Mouse (Mus musculus) embryonic facial prominence, embryonic 13.5 days (tissue): ENCODE measurements around the gene Rtn4r. TPM values are rescaled to one million over a fixed set of nuclear protein-coding genes. Genes with fewer than 3 reads are reported as not detected.
A peak's percentile ranks its signal among the peaks of the same experiment; 100 is the strongest.
"Not testable (repeated sequence)": the region's sequence is repeated elsewhere in the genome, so short reads cannot be mapped to it uniquely, and the experiment has no call there.

Experiments used
- ATAC-seq: fragments of 200-750 bp; cut with Nextera tagmentation; 2 replicates; pipeline ENCODE4 v1.8.0; 2017; ENCODE audit warnings: low read depth; ENCODE audit not compliant: insufficient number of reproducible peaks, insufficient read depth, low FRiP score, low TSS enrichment
- H3K27ac ChIP-seq: fragments of 300-500 bp; sonication (generic); 2 replicates; pipeline ENCODE4 v1.5.1; 2015; ENCODE audit warnings: moderate library complexity, mild to moderate bottlenecking, inconsistent platforms
- H3K27me3 ChIP-seq: fragments of 300-500 bp; sonication (generic); 2 replicates; pipeline ENCODE4 v1.6.1; 2015; ENCODE audit warnings: mild to moderate bottlenecking, inconsistent platforms
- H3K36me3 ChIP-seq: fragments of 300-500 bp; sonication (generic); 2 replicates; pipeline ENCODE4 v1.6.1; 2015; ENCODE audit warnings: mild to moderate bottlenecking, inconsistent platforms
- H3K4me1 ChIP-seq: fragments of 300-500 bp; sonication (generic); 2 replicates; pipeline ENCODE4 v1.6.1; 2015; ENCODE audit warnings: inconsistent platforms
- H3K4me2 ChIP-seq: fragments of 300-500 bp; sonication (generic); 2 replicates; pipeline ENCODE4 v1.6.1; 2015; ENCODE audit warnings: moderate library complexity, mild to moderate bottlenecking, inconsistent platforms
- H3K4me3 ChIP-seq: fragments of 300-500 bp; sonication (generic); 2 replicates; pipeline ENCODE4 v1.5.1; 2015; ENCODE audit warnings: mild to moderate bottlenecking, inconsistent platforms
- H3K9ac ChIP-seq: fragments of 300-500 bp; sonication (generic); 2 replicates; pipeline ENCODE4 v1.6.1; 2015; ENCODE audit warnings: mild to moderate bottlenecking, inconsistent platforms
- H3K9me3 ChIP-seq: fragments of 300-500 bp; sonication (generic); 2 replicates; pipeline ENCODE4 v1.6.1; 2016; ENCODE audit warnings: inconsistent platforms
- WGBS: fragments of 180-500 bp; shearing (Covaris S2); methylation state at CpG from one replicate; pipeline ENCODE4 v1.1.7; 2015; ENCODE audit warnings: mixed read lengths; 5-methylcytosine and 5-hydroxymethylcytosine counted together
- polyA plus RNA-seq: library from polyadenylated mRNA; unstranded; fragments of >200 nt; fragmentation: Nextera tagmentation; extraction: Ambion mirVana; gene quantifications from 2 replicates; pipeline ENCODE4 v1.2.1, GENCODE M21; 2015

The Rtn4r gene
- polyA plus RNA-seq, 1 experiment from 2014 or later = 5.6 TPM

DNA sequence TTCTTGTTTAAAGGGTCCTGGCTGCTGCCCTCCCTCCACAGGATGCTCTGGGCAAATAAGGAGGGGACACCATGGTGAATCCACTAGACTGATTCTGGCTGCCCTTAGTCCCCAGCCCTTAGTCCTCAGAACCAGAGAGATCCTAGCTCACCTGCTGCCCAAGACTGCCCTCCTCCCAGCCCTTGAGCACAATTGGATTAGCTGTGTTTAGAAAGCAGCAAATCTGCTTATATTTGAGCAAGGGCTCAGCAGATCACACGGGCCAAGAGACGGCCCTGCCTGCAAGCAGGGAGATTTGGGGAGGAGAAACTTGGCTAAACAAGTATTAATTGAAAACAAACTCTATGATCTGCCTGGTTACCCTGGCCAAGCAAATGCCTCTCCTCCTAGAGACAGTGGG, 52.1 kb downstream of the Rtn4r start:
- Histone ChIP-seq H3K27ac (no peak overlapping the region), H3K27me3 (no peaks in the 10 kb centered on the region), H3K9me3 (no peaks in the 10 kb centered on the region), H3K4me3 (no peak overlapping the region), H3K9ac (no peak overlapping the region), H3K4me2 (no peak overlapping the region), H3K36me3 (no peaks in the 10 kb centered on the region), H3K4me1 (peaks cover 21% of the 10 kb centered on the region)
- WGBS = 12% methylated on average over 2 of the region's 2 CpGs
- no peak for ATAC-seq

GRCm38 (mm10) chr16:18181398-18181797, 54.0 kb downstream of the Rtn4r start:
- H3K27ac ChIP-seq = no peak overlapping the region
- WGBS = 55% methylated on average over 10 of the region's 10 CpGs
- H3K36me3 ChIP-seq = no peaks in the 10 kb centered on the region
- no peaks in the 10 kb centered on the region for H3K27me3 ChIP-seq
- no peaks in the 10 kb centered on the region for H3K9me3 ChIP-seq
- peaks cover 12% of the 10 kb centered on the region for H3K4me1 ChIP-seq
- no peak overlapping the region for H3K9ac ChIP-seq
- H3K4me2 ChIP-seq = no peak overlapping the region
- H3K4me3 ChIP-seq = no peak overlapping the region
- no peak for ATAC-seq

DNA sequence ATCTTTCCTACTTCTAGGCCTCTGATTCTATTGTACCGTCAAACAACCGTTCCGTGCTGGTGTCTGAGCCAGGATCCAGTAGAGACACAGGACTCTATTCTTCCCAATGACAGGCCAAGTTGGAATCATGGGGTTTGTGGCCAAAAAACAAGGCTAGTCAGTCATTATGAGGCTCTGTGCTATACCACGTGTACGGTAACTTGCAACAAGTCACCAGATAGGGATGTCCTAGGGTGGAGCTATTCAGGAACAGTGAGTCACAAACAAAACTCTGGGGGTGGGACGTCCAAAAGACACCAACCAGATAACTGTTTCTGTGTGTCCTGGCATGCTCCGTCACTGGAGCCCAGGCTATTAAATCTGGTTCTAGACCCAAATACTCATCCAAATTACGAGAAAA, 55.3 kb downstream of the Rtn4r start:
- Histone ChIP-seq H3K9ac (no peak overlapping the region), H3K4me2 (no peak overlapping the region), H3K4me1 (peaks cover 8% of the 10 kb centered on the region), H3K27ac (no peak overlapping the region), H3K36me3 (no peaks in the 10 kb centered on the region), H3K4me3 (no peak overlapping the region), H3K27me3 (no peaks in the 10 kb centered on the region), H3K9me3 (no peaks in the 10 kb centered on the region)
- WGBS = 80% methylated on average over 8 of the region's 8 CpGs
- ATAC-seq = no peak

- ATAC-seq = no peak
- no peaks in the 10 kb centered on the region for H3K4me1 ChIP-seq
- no peak overlapping the region for H3K9ac ChIP-seq
- H3K36me3 ChIP-seq = no peaks in the 10 kb centered on the region
- WGBS = 84% methylated on average over 8 of the region's 8 CpGs
- no peaks in the 10 kb centered on the region for H3K9me3 ChIP-seq
- no peak overlapping the region for H3K4me3 ChIP-seq
- H3K27me3 ChIP-seq = no peaks in the 10 kb centered on the region
- H3K27ac ChIP-seq = no peak overlapping the region
- H3K4me2 ChIP-seq = no peak overlapping the region
These were observed 58.4 kb downstream of the Rtn4r start for GRCm38 (mm10) chr16:18185715-18186449.

DNA sequence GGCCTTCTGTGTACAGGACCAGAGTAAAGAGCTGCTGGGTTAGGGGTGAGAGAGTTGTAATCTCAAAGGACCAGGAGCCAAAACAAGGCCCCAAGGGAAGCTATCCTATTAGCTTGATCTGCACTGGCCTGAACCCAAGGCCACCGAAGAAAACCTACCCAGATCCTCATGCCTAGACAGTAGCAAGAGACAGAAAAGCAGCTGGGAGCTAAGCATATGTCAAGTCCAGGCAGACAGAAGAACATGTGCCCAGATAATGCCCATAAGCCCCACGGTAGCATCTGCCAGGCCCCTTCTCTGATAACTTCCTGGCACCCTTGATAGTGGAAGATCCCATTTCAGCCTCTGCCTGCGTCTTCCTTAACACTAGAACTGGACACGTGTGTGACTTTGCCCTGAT, 59.4 kb downstream of the Rtn4r start:
- no peaks in the 10 kb centered on the region for H3K9me3 ChIP-seq
- H3K9ac ChIP-seq = no peak overlapping the region
- 82% methylated on average over 4 of the region's 4 CpGs for WGBS
- H3K27ac ChIP-seq = no peak overlapping the region
- no peaks in the 10 kb centered on the region for H3K36me3 ChIP-seq
- H3K4me1 ChIP-seq = no peaks in the 10 kb centered on the region
- no peak overlapping the region for H3K4me2 ChIP-seq
- no peak overlapping the region for H3K4me3 ChIP-seq
- H3K27me3 ChIP-seq = no peaks in the 10 kb centered on the region
- no peak for ATAC-seq

DNA sequence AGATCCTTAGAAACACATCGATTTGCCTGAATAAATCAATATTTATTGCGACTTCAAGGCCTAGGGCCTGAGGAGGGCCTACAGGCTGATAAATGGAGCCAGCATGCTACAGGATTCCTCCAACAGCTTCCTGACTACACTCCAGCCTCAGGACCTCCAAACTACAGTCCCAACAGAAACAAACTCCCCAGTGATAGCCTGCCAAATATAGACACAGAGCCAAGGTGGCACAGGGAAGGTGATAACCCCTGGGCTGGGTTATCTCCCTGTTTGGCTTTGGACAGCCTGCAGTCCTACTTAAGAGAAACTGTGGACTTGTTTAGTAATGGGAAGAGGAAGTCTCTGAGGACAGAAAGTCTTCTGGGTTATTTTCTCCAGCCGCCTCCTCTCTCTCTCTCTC, 59.8 kb downstream of the Rtn4r start:
- Histone ChIP-seq H3K9ac (no peak overlapping the region), H3K36me3 (no peaks in the 10 kb centered on the region), H3K9me3 (no peaks in the 10 kb centered on the region), H3K27me3 (no peaks in the 10 kb centered on the region), H3K4me3 (no peak overlapping the region), H3K4me2 (no peak overlapping the region), H3K27ac (no peak overlapping the region), H3K4me1 (no peaks in the 10 kb centered on the region)
- ATAC-seq = no peak
- 96% methylated on average over 3 of the region's 3 CpGs for WGBS

DNA sequence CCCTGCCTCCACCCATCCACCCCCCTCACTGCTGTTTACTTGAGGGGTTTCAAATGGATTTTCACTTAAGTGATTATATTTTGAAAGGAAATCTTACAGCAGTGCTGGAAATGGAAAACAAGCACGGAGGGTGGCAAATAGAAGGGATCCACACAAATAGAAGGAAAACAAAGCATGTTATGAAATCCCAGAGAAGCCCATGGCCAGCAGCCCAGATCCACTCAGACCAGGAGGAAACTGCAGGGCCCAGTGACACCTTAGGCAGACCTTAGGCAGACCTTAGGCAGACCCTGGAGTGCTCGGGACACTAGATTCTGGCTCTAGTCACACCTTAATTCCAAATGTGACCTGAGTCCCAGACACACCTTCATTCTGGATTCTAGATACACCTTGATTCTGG, 63.6 kb downstream of the Rtn4r start:
- ATAC-seq = no peak

GRCm38 (mm10) chr16:18194208-18194985, 67.0 kb downstream of the Rtn4r start:
- no peak overlapping the region for H3K4me2 ChIP-seq
- no peaks in the 10 kb centered on the region for H3K36me3 ChIP-seq
- H3K4me3 ChIP-seq = no peak overlapping the region
- peaks cover 20% of the 10 kb centered on the region; the same call in 1 of the 2 replicates for H3K4me1 ChIP-seq
- ATAC-seq = no peak
- whole genome bisulfite sequencing = 73% methylated on average over 15 of the region's 15 CpGs
- H3K27ac ChIP-seq = peak overlapping the region; percentile 48; the same call in 1 of the 2 replicates
- no peaks in the 10 kb centered on the region for H3K27me3 ChIP-seq
- H3K9ac ChIP-seq = 0 out of 2 replicates have a peak overlapping the region, but pooled peaks have one; percentile 11
- no peaks in the 10 kb centered on the region for H3K9me3 ChIP-seq

More for the DNA sequence above, 63.6 kb downstream of the Rtn4r start:
- Histone ChIP-seq H3K4me1 (peaks cover 15% of the 10 kb centered on the region; the same call in 1 of the 2 replicates), H3K36me3 (no peaks in the 10 kb centered on the region), H3K27me3 (no peaks in the 10 kb centered on the region), H3K9me3 (no peaks in the 10 kb centered on the region), H3K27ac (no peak overlapping the region), H3K4me2 (no peak overlapping the region), H3K4me3 (no peak overlapping the region), H3K9ac (no peak overlapping the region)
- 65% methylated on average over 2 of the region's 2 CpGs for WGBS

GRCm38 (mm10) chr16:18195068-18195467, 67.6 kb downstream of the Rtn4r start:
- no peaks in the 10 kb centered on the region for H3K36me3 ChIP-seq
- H3K9me3 ChIP-seq = no peaks in the 10 kb centered on the region
- H3K27ac ChIP-seq = peak overlapping the region; percentile 48; the same call in 1 of the 2 replicates
- peaks cover 20% of the 10 kb centered on the region; the same call in 1 of the 2 replicates for H3K4me1 ChIP-seq
- WGBS = 54% methylated on average over 5 of the region's 5 CpGs
- H3K27me3 ChIP-seq = no peaks in the 10 kb centered on the region
- H3K9ac ChIP-seq = no peak overlapping the region
- H3K4me2 ChIP-seq = no peak overlapping the region
- ATAC-seq = no peak
- H3K4me3 ChIP-seq = no peak overlapping the region

DNA sequence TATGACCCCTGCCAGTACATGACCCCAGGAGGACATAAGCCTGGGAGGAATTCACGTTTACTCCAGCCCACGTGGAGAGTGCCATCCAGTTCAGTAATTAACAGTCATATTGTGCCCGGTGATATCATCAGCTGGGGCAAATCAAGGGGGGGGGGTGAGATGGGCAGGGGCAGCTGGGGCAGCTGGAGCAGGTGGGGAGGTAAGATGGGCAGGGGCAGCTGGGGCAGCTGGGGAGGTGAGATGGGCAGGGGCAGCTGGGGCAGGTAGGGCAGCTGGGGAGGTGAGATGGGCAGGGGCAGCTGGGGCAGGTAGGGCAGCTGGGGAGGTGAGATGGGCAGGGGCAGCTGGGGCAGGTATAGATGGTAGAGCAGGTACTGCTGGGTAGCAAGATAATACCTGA, 68.1 kb downstream of the Rtn4r start:
- not testable (repeated sequence) for H3K27ac ChIP-seq, H3K9me3 ChIP-seq, H3K4me3 ChIP-seq, H3K9ac ChIP-seq, H3K36me3 ChIP-seq, ATAC-seq, H3K27me3 ChIP-seq, H3K4me2 ChIP-seq
- WGBS = 48% methylated on average over 3 of the region's 3 CpGs
- H3K4me1 ChIP-seq = peaks cover 20% of the 10 kb centered on the region; the same call in 1 of the 2 replicates

DNA sequence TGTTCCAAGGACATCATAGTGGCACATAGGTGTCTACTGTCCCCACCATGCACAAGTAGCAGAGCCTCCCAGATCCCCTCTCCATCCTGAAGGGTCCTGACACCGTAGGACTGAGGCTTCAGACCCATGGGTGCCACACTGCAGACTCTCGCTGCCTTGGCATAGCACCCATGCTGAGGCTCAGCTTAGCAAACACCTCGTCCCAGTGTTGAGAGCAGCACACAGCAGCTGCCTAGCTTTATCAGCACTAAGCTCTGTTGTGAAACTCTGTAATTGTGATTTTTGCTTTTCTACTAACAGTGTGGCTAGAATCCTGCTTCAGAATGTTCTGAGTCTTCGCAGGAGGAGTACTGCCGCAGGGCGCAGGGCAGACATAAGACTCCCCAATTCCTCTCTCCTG, 70.4 kb downstream of the Rtn4r start:
- Histone ChIP-seq H3K9ac (no peak overlapping the region), H3K36me3 (no peaks in the 10 kb centered on the region), H3K4me1 (peaks cover 25% of the 10 kb centered on the region; the same call in 1 of the 2 replicates), H3K9me3 (no peaks in the 10 kb centered on the region), H3K4me2 (no peak overlapping the region), H3K27ac (no peak overlapping the region), H3K4me3 (no peak overlapping the region), H3K27me3 (no peaks in the 10 kb centered on the region)
- no peak for ATAC-seq
- WGBS = 79% methylated on average over 6 of the region's 6 CpGs
